ENCODE assay signal across 30 mouse cellular contexts in the genomic region with DNA sequence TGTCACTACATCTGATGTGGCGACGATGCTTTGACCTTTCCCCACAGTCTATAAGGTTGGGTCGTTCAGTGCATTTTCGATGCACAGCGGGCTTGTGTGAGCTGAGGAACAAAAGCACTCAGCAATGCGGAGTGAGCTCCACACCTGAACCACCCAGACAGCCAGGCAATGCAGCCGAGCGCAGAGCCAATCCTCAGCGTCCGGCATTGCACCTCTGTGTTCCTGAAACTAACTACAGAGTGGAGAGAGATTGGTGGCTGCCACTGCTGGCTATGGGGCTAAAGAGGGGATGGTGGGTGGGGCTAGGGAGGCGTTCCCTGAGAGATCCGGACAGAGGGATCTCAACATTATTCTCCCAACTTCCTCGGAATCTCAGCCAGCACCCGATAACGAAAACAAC.
A peak's percentile ranks its signal among the peaks of the same experiment; 100 is the strongest.
DNase-seq lines count a peak whose midpoint lies in the region; ATAC-seq lines count a peak whose summit lies in the region.
"Had no signal": no experiment of that assay in that cellular context is flagged by ENCODE, and none has a peak within 500 bp of the region (broad histone marks: within the 10 kb centered on the region; RNA-seq: fewer than 3 reads in every experiment).

No protein-coding gene starts in this region.

- WGBS in hindbrain, embryonic 10.5 days = 54% methylated on average over 15 of the region's 15 CpGs
- WGBS in hindbrain, embryonic 16.5 days = 52% methylated on average over 15 of the region's 15 CpGs
- WGBS in lung, embryonic 16.5 days = 39% methylated on average over 15 of the region's 15 CpGs
- WGBS in stomach, embryonic 15.5 days = 44% methylated on average over 15 of the region's 15 CpGs

- DNase-seq in hindbrain, embryonic 10.5 days (ENCODE audit: low spot score) = no peak
- no peak for DNase-seq in lung, postnatal 10 days
- DNase-seq in R1 (ENCODE audit: low read depth, low spot score) = peak; percentile 12
- no peak for DNase-seq in layer of hippocampus, adult 8-10 months (ENCODE audit: low spot score in 2 of 2)
- DNase-seq: adrenal gland, postnatal 10 days; cerebellum, adult 8-10 months; cerebellum, postnatal 25 days; heart, adult 2 months; heart, postnatal 36 days; kidney, adult 8-10 months; liver, postnatal 0 days; right cerebral cortex, adult 18-20 months; spleen, adult 18-20 months; thymus, adult 2 months; thymus, postnatal 36 days had no signal

- H3K9me3 ChIP-seq in hindbrain, embryonic 10.5 days = no peaks in the 10 kb centered on the region
- no peaks in the 10 kb centered on the region for H3K9me3 ChIP-seq in hindbrain, embryonic 16.5 days (ENCODE audit: control insufficient read depth, low read length)
- H3K9me3 ChIP-seq in lung, embryonic 16.5 days (ENCODE audit: control insufficient read depth, low read length) = no peaks in the 10 kb centered on the region
- no peaks in the 10 kb centered on the region for H3K9me3 ChIP-seq in stomach, embryonic 15.5 days
- H3K9me3 ChIP-seq: embryonic facial prominence, embryonic 10.5 days; embryonic facial prominence, embryonic 15.5 days; heart, embryonic 12.5 days; hindbrain, embryonic 13.5 days; limb, embryonic 13.5 days; neural tube, embryonic 12.5 days had no signal

- peaks cover 38% of the 10 kb centered on the region for H3K27me3 ChIP-seq in hindbrain, embryonic 10.5 days (ENCODE audit: insufficient read depth, poor library complexity, severe bottlenecking)
- 0 out of 2 replicates have a peak, but pooled peaks cover 2% of the 10 kb centered on the region for H3K27me3 ChIP-seq in hindbrain, embryonic 16.5 days (replicated peaks; ENCODE audit: control insufficient read depth, insufficient read depth, low read length)
- no peaks in the 10 kb centered on the region for H3K27me3 ChIP-seq in lung, embryonic 16.5 days (ENCODE audit: control insufficient read depth, insufficient read depth, low read depth, low read length)
- H3K27me3 ChIP-seq in stomach, embryonic 15.5 days (replicated peaks) = no peaks in the 10 kb centered on the region
- H3K27me3 ChIP-seq: embryonic facial prominence, embryonic 15.5 days; heart, embryonic 12.5 days; limb, embryonic 13.5 days had no signal

- no peak for ATAC-seq in hindbrain, embryonic 16.5 days
- 0 out of 2 replicates have a peak, but pooled peaks have one; percentile 10 for ATAC-seq in lung, embryonic 16.5 days (ENCODE audit: low read depth)
- no peak for ATAC-seq in stomach, embryonic 15.5 days (ENCODE audit: insufficient read depth, low FRiP score, low read depth)
- ATAC-seq: CD4-positive, CD25-positive, alpha-beta regulatory T cell, adult 4 months; forebrain, embryonic 14.5 days; liver, postnatal 0 days had no signal

- no peaks in the 10 kb centered on the region for H3K36me3 ChIP-seq in hindbrain, embryonic 10.5 days
- no peaks in the 10 kb centered on the region for H3K36me3 ChIP-seq in hindbrain, embryonic 16.5 days (ENCODE audit: control insufficient read depth, insufficient read depth, low read length)
- H3K36me3 ChIP-seq in lung, embryonic 16.5 days (ENCODE audit: control insufficient read depth, insufficient read depth, low read length) = no peaks in the 10 kb centered on the region
- H3K36me3 ChIP-seq in stomach, embryonic 15.5 days = no peaks in the 10 kb centered on the region
- H3K36me3 ChIP-seq: embryonic facial prominence, embryonic 10.5 days; embryonic facial prominence, embryonic 15.5 days; heart, embryonic 12.5 days; hindbrain, embryonic 13.5 days; limb, embryonic 13.5 days; neural tube, embryonic 12.5 days had no signal

- H3K4me3 ChIP-seq in hindbrain, embryonic 10.5 days = no peak overlapping the region
- no peak overlapping the region for H3K4me3 ChIP-seq in hindbrain, embryonic 16.5 days (ENCODE audit: low read length)
- no peak overlapping the region for H3K4me3 ChIP-seq in lung, embryonic 16.5 days (ENCODE audit: low read length)
- H3K4me3 ChIP-seq in stomach, embryonic 15.5 days (replicated peaks) = no peak overlapping the region
- H3K4me3 ChIP-seq: embryonic facial prominence, embryonic 10.5 days; embryonic facial prominence, embryonic 15.5 days; heart, adult 2 months; heart, embryonic 12.5 days; hindbrain, embryonic 13.5 days; limb, embryonic 13.5 days; myocyte; neural tube, embryonic 12.5 days had no signal

- H3K27ac ChIP-seq in hindbrain, embryonic 10.5 days = peak overlapping the region; percentile 40; the same call in 1 of the 2 replicates
- H3K27ac ChIP-seq in hindbrain, embryonic 16.5 days (ENCODE audit: low read depth, low read length) = no peak overlapping the region
- H3K27ac ChIP-seq in lung, embryonic 16.5 days (ENCODE audit: low read length) = no peak overlapping the region
- H3K27ac ChIP-seq in stomach, embryonic 15.5 days = no peak overlapping the region
- H3K27ac ChIP-seq: embryonic facial prominence, embryonic 10.5 days; embryonic facial prominence, embryonic 15.5 days; heart, adult 2 months; hindbrain, embryonic 13.5 days; kidney, postnatal 0 days; limb, embryonic 13.5 days; neural tube, embryonic 12.5 days had no signal

- no peak overlapping the region for H3K4me2 ChIP-seq in hindbrain, embryonic 16.5 days (ENCODE audit: low read length)
- peak overlapping the region; percentile 24; the same call in 1 of the 2 replicates for H3K4me2 ChIP-seq in lung, embryonic 16.5 days (ENCODE audit: low read depth, low read length)
- H3K4me2 ChIP-seq in stomach, embryonic 15.5 days = peak overlapping the region; percentile 16
- H3K4me2 ChIP-seq: embryonic facial prominence, embryonic 15.5 days; heart, embryonic 12.5 days; hindbrain, embryonic 13.5 days; limb, embryonic 13.5 days; liver, embryonic 11.5 days; midbrain, embryonic 11.5 days; neural tube, embryonic 12.5 days had no signal

- H3K4me1 ChIP-seq in hindbrain, embryonic 10.5 days (replicated peaks) = peaks cover 47% of the 10 kb centered on the region
- H3K4me1 ChIP-seq in hindbrain, embryonic 16.5 days (ENCODE audit: control insufficient read depth, insufficient read depth, low read depth, low read length) = peaks cover 10% of the 10 kb centered on the region
- H3K4me1 ChIP-seq in lung, embryonic 16.5 days (replicated peaks; ENCODE audit: control insufficient read depth, insufficient read depth, low read length) = no peaks in the 10 kb centered on the region
- H3K4me1 ChIP-seq in stomach, embryonic 15.5 days = no peaks in the 10 kb centered on the region

- H3K9ac ChIP-seq in hindbrain, embryonic 16.5 days (ENCODE audit: low read depth, low read length) = no peak overlapping the region
- H3K9ac ChIP-seq in lung, embryonic 16.5 days (ENCODE audit: low read length) = no peak overlapping the region
- no peak overlapping the region for H3K9ac ChIP-seq in stomach, embryonic 15.5 days
- H3K9ac ChIP-seq: embryonic facial prominence, embryonic 15.5 days; heart, embryonic 12.5 days; hindbrain, embryonic 13.5 days; limb, embryonic 13.5 days; liver, postnatal 0 days; neural tube, embryonic 12.5 days had no signal
